Mouse (Mus musculus) testis, adult 2 months (tissue): ENCODE measurements around the gene Serpinb1b.

Experiments
- CTCF ChIP-seq: fragments of 200-500 bp; IDR thresholded peaks from 2 replicates; pipeline ENCODE4 v1.5.1; 2012; ENCODE audit warnings: low read depth, mild to moderate bottlenecking, inconsistent platforms, low read length, moderate library complexity; ENCODE audit not compliant: control insufficient read depth, insufficient read depth, insufficient replicate concordance
- POLR2A ChIP-seq: fragments of 200-500 bp; IDR thresholded peaks from 2 replicates; pipeline ENCODE4 v1.6.1; 2012; ENCODE audit warnings: low read depth, mild to moderate bottlenecking, inconsistent platforms, low read length, moderate library complexity; ENCODE audit not compliant: control insufficient read depth

DNA sequence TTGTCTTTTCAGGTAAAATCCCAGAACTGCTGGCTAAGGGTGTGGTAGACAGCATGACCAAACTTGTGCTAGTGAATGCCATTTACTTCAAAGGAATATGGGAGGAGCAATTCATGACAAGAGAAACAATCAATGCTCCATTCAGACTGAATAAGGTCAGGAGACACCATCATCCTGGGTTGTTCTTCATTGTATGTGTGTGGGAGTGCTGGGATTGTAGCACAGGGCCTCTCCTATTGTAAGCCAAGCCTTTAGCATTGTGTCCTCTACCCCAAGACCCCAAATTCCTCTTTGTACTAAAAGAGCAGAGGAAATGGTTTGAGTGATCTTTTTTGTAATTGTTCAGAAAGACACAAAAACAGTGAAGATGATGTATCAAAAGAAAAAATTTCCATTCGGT lies 12.9 kb downstream of the Serpinb1b start:
- TF ChIP-seq CTCF (no peak), POLR2A (no peak)
